Mouse (Mus musculus) forebrain, embryonic 12.5 days (tissue): Measurements from ENCODE around the gene Rpl35a. TPM values are rescaled to one million over a fixed set of nuclear protein-coding genes. Genes with fewer than 3 reads are reported as not detected.
A peak's percentile ranks its signal among the peaks of the same experiment; 100 is the strongest.

ENCODE experiments used
- ATAC-seq: fragments of 200-750 bp; cut with Nextera tagmentation; 2 replicates; pipeline ENCODE4 v1.8.0; 2017; ENCODE audit warnings: moderate TSS enrichment; ENCODE audit not compliant: low FRiP score
- H3K27ac ChIP-seq: fragments of 300-500 bp; sonication (generic); 2 replicates; pipeline ENCODE4 v1.5.1; 2016; ENCODE audit warnings: mild to moderate bottlenecking
- H3K27me3 ChIP-seq: fragments of 300-500 bp; sonication (generic); 2 replicates; pipeline ENCODE4 v1.6.1; 2016; ENCODE audit warnings: mild to moderate bottlenecking
- H3K36me3 ChIP-seq: fragments of 300-500 bp; sonication (generic); replicated peaks from 2 replicates; pipeline ENCODE4 v1.6.1; 2016; ENCODE audit warnings: mild to moderate bottlenecking
- H3K4me1 ChIP-seq: fragments of 300-500 bp; sonication (generic); 2 replicates; pipeline ENCODE4 v1.6.1; 2016
- H3K4me2 ChIP-seq: fragments of 300-500 bp; sonication (generic); 2 replicates; pipeline ENCODE4 v1.6.1; 2016; ENCODE audit warnings: mild to moderate bottlenecking, moderate library complexity
- H3K4me3 ChIP-seq: fragments of 300-500 bp; sonication (generic); replicated peaks from 2 replicates; pipeline ENCODE4 v1.5.1; 2016; ENCODE audit warnings: mild to moderate bottlenecking
- H3K9ac ChIP-seq: fragments of 300-500 bp; sonication (generic); 2 replicates; pipeline ENCODE4 v1.6.1; 2016; ENCODE audit warnings: mild to moderate bottlenecking
- H3K9me3 ChIP-seq: fragments of 300-500 bp; sonication (generic); 2 replicates; pipeline ENCODE4 v1.6.1; 2016
- WGBS: fragments of 180-500 bp; shearing (Covaris S2); methylation state at CpG from one replicate; pipeline ENCODE4 v1.1.7; 2016; 5-methylcytosine and 5-hydroxymethylcytosine counted together
- microRNA counts: library from miRNA; unstranded; fragments of <30 nt; microRNA quantifications from one replicate; lab custom pipeline; 2017
- microRNA-seq: library from miRNA; unstranded; fragments of <30 nt; microRNA quantifications from one replicate; pipeline ENCODE4, GENCODE M21; 2017
- polyA plus RNA-seq: library from polyadenylated mRNA; unstranded; fragments of >200 nt; fragmentation: Nextera tagmentation; extraction: Ambion mirVana; gene quantifications from 2 replicates; pipeline ENCODE4 v1.2.1, GENCODE M21; 2016

Rpl35a gene
- polyA plus RNA-seq, 1 experiment from 2014 or later = 741 TPM

DNA sequence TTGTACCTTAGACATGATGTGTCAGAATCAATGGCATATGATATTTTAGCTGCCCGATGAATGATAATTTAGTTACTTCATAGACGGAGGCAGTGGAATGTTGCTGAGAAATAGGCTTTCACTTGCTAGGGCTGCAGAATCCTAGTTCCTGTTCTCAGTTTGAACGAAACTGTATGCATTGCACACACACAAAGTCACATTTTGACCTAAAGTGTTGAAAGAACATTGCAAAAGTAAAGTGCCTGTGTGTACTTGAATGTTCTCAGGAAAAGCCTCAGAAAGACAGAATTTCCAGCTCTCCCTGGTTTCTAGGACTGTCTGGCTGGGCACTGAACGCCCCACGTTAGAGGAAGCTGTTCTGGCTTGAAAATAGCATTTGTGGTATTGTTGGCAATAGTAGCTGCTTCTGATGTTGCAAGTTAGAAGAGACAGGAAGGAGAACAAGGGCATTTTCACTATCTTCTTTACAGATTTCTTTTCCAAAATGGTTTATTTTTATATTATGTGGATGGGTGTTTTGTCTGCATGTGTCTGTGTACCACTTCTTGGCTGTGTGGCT lies 20.9 kb downstream of the Rpl35a start:
- Histone ChIP-seq H3K27me3 (no peaks in the 10 kb centered on the region), H3K4me2 (no peak overlapping the region), H3K9ac (no peak overlapping the region), H3K9me3 (no peaks in the 10 kb centered on the region), H3K27ac (no peak overlapping the region), H3K4me3 (no peak overlapping the region), H3K36me3 (peaks cover 42% of the 10 kb centered on the region), H3K4me1 (no peaks in the 10 kb centered on the region)
- WGBS = 93% methylated on average over 5 of the region's 5 CpGs
- ATAC-seq = no peak

DNA sequence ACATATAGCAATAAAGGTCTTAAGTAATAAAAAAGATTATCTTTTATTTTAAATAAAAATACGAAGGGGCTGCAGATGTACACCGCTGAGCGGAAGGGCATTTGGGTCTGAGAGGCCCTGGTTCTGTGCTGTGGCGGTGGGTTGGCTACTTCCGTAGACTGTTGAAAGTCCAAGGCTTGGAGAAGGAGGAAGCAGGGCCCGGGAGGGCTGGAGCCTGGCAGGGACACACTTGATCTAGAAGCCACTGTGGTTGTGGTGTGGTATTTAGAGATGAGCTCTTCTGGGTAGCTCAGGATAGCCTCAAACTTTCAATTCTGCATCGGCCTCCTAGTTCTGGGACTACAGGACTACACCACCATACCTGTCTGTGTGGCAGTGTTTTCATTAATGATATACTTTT lies 23.8 kb downstream of the Rpl35a start:
- Histone ChIP-seq H3K9ac (no peak overlapping the region), H3K27ac (no peak overlapping the region), H3K36me3 (peaks cover 39% of the 10 kb centered on the region), H3K4me1 (no peaks in the 10 kb centered on the region), H3K4me2 (no peak overlapping the region), H3K27me3 (no peaks in the 10 kb centered on the region), H3K4me3 (no peak overlapping the region), H3K9me3 (no peaks in the 10 kb centered on the region)
- WGBS = 93% methylated on average over 7 of the region's 7 CpGs
- no peak for ATAC-seq

DNA sequence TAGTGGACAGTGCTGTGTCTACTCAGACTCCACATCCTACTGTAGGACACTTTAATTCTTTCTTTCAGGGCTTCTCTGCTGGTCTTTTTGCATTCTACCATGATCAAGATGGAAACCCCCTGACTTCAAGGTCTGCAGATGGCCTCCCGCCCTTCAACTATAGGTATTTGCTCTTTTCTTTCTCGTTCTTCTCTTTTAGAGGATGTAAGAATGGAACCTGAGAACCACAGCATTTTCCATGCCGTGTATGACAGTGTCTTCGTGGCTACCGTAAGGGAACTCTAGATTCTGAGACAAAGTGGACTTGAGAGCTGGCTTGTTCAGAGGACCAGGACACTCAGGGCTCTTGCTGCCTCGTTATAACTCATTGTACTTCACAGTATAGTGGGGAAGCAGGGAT lies 26.7 kb downstream of the Rpl35a start:
- Histone ChIP-seq H3K9ac (no peak overlapping the region), H3K4me2 (no peak overlapping the region), H3K27ac (no peak overlapping the region), H3K9me3 (no peaks in the 10 kb centered on the region), H3K36me3 (peaks cover 28% of the 10 kb centered on the region), H3K4me1 (no peaks in the 10 kb centered on the region), H3K4me3 (no peak overlapping the region), H3K27me3 (no peaks in the 10 kb centered on the region)
- no peak for ATAC-seq
- WGBS = 84% methylated on average over 6 of the region's 6 CpGs

DNA sequence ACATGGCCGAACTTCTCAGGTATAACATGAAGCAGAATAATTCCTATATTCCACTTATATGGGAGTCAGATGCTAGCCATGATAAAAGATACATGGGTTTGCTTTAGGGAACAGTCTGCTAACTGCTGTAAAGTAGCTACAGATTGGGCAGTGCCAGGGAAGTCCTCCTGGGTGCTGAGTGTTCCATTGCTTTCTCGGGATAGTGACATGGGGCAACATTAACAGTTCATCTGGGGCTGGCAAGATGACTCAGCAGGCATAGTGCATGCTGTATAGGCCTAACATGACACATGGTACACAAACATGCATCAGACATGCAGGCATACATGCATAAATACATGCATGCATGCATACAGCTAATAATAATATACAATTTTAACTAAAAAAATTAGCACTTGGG lies 27.7 kb downstream of the Rpl35a start:
- Histone ChIP-seq H3K27ac (no peak overlapping the region), H3K4me2 (no peak overlapping the region), H3K27me3 (no peaks in the 10 kb centered on the region), H3K9ac (no peak overlapping the region), H3K9me3 (no peaks in the 10 kb centered on the region), H3K4me1 (no peaks in the 10 kb centered on the region), H3K4me3 (no peak overlapping the region), H3K36me3 (peaks cover 24% of the 10 kb centered on the region)
- 88% methylated on average over 2 of the region's 2 CpGs for WGBS
- ATAC-seq = no peak

DNA sequence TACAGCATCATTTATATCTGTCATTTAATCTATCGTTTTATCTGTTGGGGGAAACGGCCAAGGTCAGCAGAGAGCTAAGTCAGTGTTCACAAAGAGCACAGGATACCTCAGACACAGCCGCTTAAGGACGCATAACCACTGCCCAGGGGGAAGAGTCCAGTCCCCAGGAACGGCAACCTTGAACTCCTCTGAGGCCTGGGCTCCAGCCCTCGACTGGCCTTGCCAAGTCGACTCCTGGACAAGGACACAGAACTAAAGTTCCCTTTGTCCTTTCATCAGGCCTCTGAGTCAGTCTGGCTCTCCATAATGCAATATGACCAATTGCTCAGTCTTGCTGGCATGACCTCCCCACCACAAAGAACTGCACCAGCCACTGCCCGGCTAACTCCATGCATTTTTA lies 29.4 kb downstream of the Rpl35a start:
- no peak overlapping the region for H3K4me3 ChIP-seq
- no peak overlapping the region for H3K27ac ChIP-seq
- H3K36me3 ChIP-seq = peaks cover 33% of the 10 kb centered on the region
- ATAC-seq = no peak
- WGBS = 85% methylated on average over 8 of the region's 8 CpGs
- H3K4me1 ChIP-seq = no peaks in the 10 kb centered on the region
- H3K4me2 ChIP-seq = no peak overlapping the region
- H3K9me3 ChIP-seq = no peaks in the 10 kb centered on the region
- no peaks in the 10 kb centered on the region for H3K27me3 ChIP-seq
- H3K9ac ChIP-seq = no peak overlapping the region

MicroRNAs within 50 kb of the gene (microRNA counts, 519-probe panel; counts per million panel counts)
- not detected for microRNA mmu-miR-1947 (lab: Ali Mortazavi, UCI)

Small RNAs within 50 kb of the gene (microRNA-seq; reads per million reads assigned to microRNA genes)
- gene Gm22231 (not detected), gene Mir1947 (13.3 reads per million, percentile 30 among the genes with 10 or more reads in this experiment)

Other genes with a start within 250 kb of the Rpl35a start
- gene Smbd1, start 246.0 kb upstream of the Rpl35a start, polyA plus RNA-seq = not detected in 2 replicates
- 122 and 125 TPM in 2 replicates for gene Fyttd1, start 179.0 kb upstream of the Rpl35a start, polyA plus RNA-seq
- 26.5 and 27.4 TPM in 2 replicates for gene Rubcn, start 178.7 kb upstream of the Rpl35a start, polyA plus RNA-seq
- gene Lrch3, start 142.4 kb upstream of the Rpl35a start, polyA plus RNA-seq = 46.5 and 49.4 TPM in 2 replicates
- gene Iqcg, start 235 bp upstream of the Rpl35a start, polyA plus RNA-seq = 4.3 and 4.5 TPM in 2 replicates
- 3.1 and 4.4 TPM in 2 replicates for gene Lmln, start 6.1 kb downstream of the Rpl35a start, polyA plus RNA-seq
- 24.1 and 27.8 TPM in 2 replicates for gene Osbpl11, start 128.6 kb downstream of the Rpl35a start, polyA plus RNA-seq
- 71.7 and 74.9 TPM in 2 replicates for gene Snx4, start 195.0 kb downstream of the Rpl35a start, polyA plus RNA-seq